Mouse (Mus musculus) fat pad, adult 2 months (tissue): Measurements from ENCODE around the gene Cyb5rl.

Experiments
- DNase-seq: peaks from one replicate; pipeline ENCODE4 v3.0.0-alpha.2; 2011; ENCODE audit warnings: low read depth, low spot score; ENCODE audit errors: extremely low read depth

Cyb5rl gene

GRCm38 (mm10) chr4:107066252-107067124 lies at the start of gene Cyb5rl, which contains the start of gene Mrpl37:
TSS of gene Cyb5rl (plus strand) at chr4:107066988.
TSS of gene Mrpl37 (minus strand) at chr4:107066868.
- DNase-seq, result peak; percentile 87

GRCm38 (mm10) chr4:107017257-107017656 lies 49.5 kb upstream of the Cyb5rl start:
- no peak for DNase-seq

- DNase-seq, result no peak
Measured at GRCm38 (mm10) chr4:107018521-107018920, 48.3 kb upstream of the Cyb5rl start.

GRCm38 (mm10) chr4:107019027-107019426 lies 47.8 kb upstream of the Cyb5rl start:
- DNase-seq, result no peak

- no peak for DNase-seq
Measured at GRCm38 (mm10) chr4:107020287-107021000, 46.3 kb upstream of the Cyb5rl start.

- no peak for DNase-seq
Measured at GRCm38 (mm10) chr4:107021464-107021863, 45.3 kb upstream of the Cyb5rl start.

GRCm38 (mm10) chr4:107024899-107025298 lies 41.9 kb upstream of the Cyb5rl start:
- no peak for DNase-seq

GRCm38 (mm10) chr4:107025369-107025768 lies 41.4 kb upstream of the Cyb5rl start:
- no peak for DNase-seq

- no peak for DNase-seq
Measured at GRCm38 (mm10) chr4:107026451-107026850, 40.3 kb upstream of the Cyb5rl start.

GRCm38 (mm10) chr4:107035689-107036088 lies 31.1 kb upstream of the Cyb5rl start:
- DNase-seq, result no peak

- no peak for DNase-seq
Measured at GRCm38 (mm10) chr4:107036985-107037384, 29.8 kb upstream of the Cyb5rl start.

GRCm38 (mm10) chr4:107038303-107038702 lies 28.5 kb upstream of the Cyb5rl start:
- no peak for DNase-seq

GRCm38 (mm10) chr4:107039270-107039669 lies 27.5 kb upstream of the Cyb5rl start:
- no peak for DNase-seq

- DNase-seq, result no peak
Measured at GRCm38 (mm10) chr4:107042304-107042703, 24.5 kb upstream of the Cyb5rl start.

GRCm38 (mm10) chr4:107045188-107045587 lies 21.6 kb upstream of the Cyb5rl start:
- no peak for DNase-seq

GRCm38 (mm10) chr4:107047806-107048205 lies 19.0 kb upstream of the Cyb5rl start:
- DNase-seq, result no peak

- DNase-seq, result no peak
Measured at GRCm38 (mm10) chr4:107048568-107049162, 18.1 kb upstream of the Cyb5rl start.

GRCm38 (mm10) chr4:107051889-107052288 lies 14.9 kb upstream of the Cyb5rl start:
- DNase-seq, result no peak

GRCm38 (mm10) chr4:107052962-107053553 lies 13.7 kb upstream of the Cyb5rl start:
- DNase-seq, result no peak

- DNase-seq, result no peak
Measured at GRCm38 (mm10) chr4:107056088-107056487, 10.7 kb upstream of the Cyb5rl start.

- no peak for DNase-seq
Measured at GRCm38 (mm10) chr4:107058346-107058745, 8.4 kb upstream of the Cyb5rl start.
